Mouse (Mus musculus): ENCODE measurements around the gene Tmprss11e. TPM values are rescaled to one million over a fixed set of nuclear protein-coding genes. Genes with fewer than 3 reads are reported as not detected.

Gene Tmprss11e
- total RNA-seq (2021): not detected
- long read RNA-seq, experiment 1: 0 reads
- long read RNA-seq, experiment 2: 0 reads

DNA sequence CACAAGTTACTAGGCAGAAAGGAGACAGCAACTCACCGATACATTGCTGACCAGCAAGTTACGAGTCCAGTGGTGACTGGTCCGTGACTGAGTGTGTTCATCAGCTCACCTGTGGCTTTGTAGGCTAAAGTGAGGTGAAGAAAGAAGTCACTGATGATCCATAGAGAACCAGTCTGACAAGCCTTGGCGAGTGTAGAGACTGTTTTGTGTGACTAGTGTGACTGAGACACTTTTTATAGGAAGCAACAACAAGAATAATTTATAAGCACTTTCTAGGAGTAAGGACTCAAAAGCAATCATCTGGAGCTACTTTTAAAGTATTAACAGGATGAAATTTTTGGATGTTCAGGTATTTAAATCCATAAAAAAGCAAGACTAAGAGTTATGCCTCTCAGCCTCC is at the start of gene Tmprss11e:
Tmprss11e (minus strand) TSS at position 101 of the 400 bp plus-strand sequence.
- DNase-seq (ENCODE audit: low spot score in 2 of 2): no peak

DNA sequence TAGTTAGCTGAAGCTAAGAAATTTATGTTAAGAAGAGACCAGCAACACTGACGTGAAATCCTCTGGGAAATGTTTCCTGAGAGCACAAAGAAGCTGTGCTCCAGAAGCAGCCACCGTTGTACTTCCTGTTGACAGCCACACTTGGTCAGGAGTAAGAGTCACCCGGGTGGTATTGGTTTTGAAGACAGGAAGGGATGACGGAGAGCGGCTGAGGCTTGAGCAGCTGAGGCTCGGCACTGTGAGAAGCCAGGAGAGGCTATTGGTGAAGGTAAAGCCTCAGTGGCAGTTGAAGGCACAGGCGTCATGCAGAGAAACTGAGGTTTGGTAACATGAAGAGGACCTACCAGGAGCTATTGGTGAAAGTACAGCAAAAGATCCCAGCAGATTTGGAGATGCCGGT is 47.2 kb upstream of the Tmprss11e start:
- DNase-seq (ENCODE audit: low spot score in 2 of 2): no peak

DNA sequence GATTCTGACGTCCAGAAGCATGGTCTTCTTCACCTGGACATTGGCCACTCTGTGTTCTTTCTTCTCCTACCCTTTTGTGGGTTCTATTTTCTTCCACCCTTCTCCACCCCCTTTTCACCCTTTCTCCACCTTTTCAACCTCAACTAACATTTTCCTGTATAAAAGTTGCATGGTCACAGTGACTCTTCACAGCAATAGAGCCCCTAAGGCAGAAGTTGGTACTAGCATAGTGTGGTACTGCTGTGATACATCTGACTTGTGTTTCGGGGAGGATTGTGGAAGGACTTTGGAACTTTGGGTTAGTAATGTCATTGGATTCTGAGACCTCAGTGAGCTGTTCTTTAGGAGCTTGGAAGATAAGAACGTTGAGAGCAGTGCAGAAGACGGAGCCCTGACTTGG is 46.6 kb upstream of the Tmprss11e start:
- DNase-seq (ENCODE audit: low spot score in 2 of 2): no peak

GRCm38 (mm10) chr5:86789954-86790353 is 44.3 kb upstream of the Tmprss11e start:
- no peak for DNase-seq (ENCODE audit: low spot score in 2 of 2)

- no peak for DNase-seq (ENCODE audit: low spot score in 2 of 2)
Observed at GRCm38 (mm10) chr5:86786798-86787197, 41.2 kb upstream of the Tmprss11e start.

DNA sequence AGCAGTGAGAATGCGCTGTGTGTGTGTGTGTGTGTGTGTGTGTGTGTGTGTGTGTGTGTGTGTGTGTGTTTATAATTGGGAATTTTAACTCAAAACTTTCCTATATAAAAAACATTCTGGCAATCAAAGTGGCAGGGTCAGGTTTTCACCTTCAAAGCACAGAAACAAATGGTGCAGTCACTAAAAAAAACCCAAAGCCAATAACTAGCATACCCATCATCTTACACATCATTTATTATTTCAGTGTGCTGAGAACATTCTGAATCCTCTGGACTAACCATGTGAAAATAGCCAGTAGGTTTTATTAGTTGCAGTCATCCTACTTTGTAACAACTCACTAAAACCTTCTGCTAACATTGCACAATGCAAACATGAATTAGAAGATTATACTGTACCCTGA is 38.6 kb upstream of the Tmprss11e start:
- no peak for DNase-seq (ENCODE audit: low spot score in 2 of 2)

DNA sequence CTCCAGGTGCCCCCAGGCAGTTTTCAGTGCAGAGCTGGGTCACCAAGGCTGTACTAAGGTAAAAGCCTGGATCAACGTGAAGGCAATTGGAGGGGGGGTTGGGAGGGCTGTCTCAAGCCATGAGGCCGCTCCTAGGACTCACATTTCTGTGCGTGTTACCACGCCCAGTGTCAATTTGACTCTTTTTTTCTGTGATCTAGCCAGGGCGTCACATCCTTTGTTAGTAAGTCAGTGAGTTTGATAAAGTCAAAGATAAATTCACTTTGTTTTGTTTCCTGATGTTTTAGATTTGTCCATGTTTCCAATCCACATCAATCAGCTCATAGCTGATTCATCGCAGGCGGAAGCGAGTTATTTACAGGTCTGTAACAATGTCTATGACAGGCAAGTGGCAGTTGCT is 37.4 kb upstream of the Tmprss11e start:
- no peak for DNase-seq (ENCODE audit: low spot score in 2 of 2)

GRCm38 (mm10) chr5:86778471-86778870 is 32.9 kb upstream of the Tmprss11e start:
- DNase-seq (ENCODE audit: low spot score in 2 of 2): no peak

DNA sequence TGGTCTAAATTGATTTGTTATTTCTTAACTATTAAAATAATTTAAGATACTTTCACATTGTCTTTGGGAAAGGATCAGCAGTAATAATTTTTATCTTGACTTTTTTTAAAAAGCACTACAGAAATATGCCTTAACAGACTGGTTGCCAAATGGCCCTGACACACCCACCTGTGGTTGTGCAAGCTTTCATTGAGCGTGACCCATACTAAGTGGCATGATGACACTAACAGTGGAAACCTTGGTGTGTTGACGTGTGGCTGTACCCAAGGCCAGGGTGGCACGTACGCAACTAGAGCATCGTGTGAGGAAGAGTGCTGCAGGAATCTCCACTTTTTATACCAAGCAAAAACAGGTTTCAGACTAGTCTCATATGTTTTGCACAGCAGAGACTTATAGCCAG is 31.3 kb upstream of the Tmprss11e start:
- DNase-seq (ENCODE audit: low spot score in 2 of 2): no peak

GRCm38 (mm10) chr5:86771010-86771409 is 25.4 kb upstream of the Tmprss11e start:
- DNase-seq (ENCODE audit: low spot score in 2 of 2): no peak

- DNase-seq (ENCODE audit: low spot score in 2 of 2): peak in 1 of 2 experiments; percentile 20
Observed at GRCm38 (mm10) chr5:86769015-86769658, 23.5 kb upstream of the Tmprss11e start.

- DNase-seq (ENCODE audit: low spot score in 2 of 2): no peak
Observed at GRCm38 (mm10) chr5:86742796-86743195, 2.8 kb downstream of the Tmprss11e start.

GRCm38 (mm10) chr5:86741146-86741545 is 4.5 kb downstream of the Tmprss11e start:
- no peak for DNase-seq (ENCODE audit: low spot score in 2 of 2)

DNA sequence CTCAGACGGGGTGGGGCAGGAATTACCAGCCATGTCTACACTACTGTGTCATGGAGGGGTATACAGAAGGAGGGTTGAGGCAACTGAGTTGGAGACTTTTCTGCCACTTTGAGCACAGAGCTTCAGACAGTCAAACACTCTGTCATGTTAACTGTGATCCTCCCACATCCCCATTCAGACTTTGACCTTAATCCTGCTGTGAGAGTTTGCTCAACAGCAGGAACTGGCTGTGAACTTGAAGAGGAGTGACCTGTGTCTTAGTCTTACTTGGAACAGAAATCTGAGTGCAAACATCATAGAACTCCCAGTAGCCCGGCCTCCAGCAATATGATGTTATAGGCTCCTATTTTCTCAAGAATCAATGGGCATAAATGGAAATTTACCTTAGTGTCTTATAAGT is 9.8 kb downstream of the Tmprss11e start:
- DNase-seq (ENCODE audit: low spot score in 2 of 2): no peak

- DNase-seq (ENCODE audit: low spot score in 2 of 2): no peak
Observed at GRCm38 (mm10) chr5:86730587-86730986, 15.0 kb downstream of the Tmprss11e start.

GRCm38 (mm10) chr5:86728574-86728973 is 17.0 kb downstream of the Tmprss11e start:
- no peak for DNase-seq (ENCODE audit: low spot score in 2 of 2)

- DNase-seq (ENCODE audit: low spot score in 2 of 2): no peak
Observed at GRCm38 (mm10) chr5:86727033-86727432, 18.6 kb downstream of the Tmprss11e start.

DNA sequence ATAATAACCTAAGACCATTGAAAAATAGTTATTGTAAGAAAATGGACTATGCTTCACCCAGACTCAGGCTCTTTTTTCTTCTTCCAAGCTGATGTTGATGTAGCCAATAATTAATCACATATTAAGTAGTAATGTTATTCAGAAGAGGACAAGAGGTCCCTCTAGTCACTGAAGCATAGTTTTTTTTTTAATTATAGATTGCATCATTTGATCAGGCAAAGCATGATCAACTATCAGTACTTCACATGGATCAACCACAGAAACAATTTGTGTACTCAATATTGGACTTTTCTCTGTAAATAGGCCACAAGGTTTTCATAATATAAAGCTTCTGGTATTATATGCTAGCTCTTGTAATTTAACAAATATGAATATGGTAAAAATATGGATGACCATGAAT is 20.6 kb downstream of the Tmprss11e start:
- DNase-seq (ENCODE audit: low spot score in 2 of 2): no peak

DNA sequence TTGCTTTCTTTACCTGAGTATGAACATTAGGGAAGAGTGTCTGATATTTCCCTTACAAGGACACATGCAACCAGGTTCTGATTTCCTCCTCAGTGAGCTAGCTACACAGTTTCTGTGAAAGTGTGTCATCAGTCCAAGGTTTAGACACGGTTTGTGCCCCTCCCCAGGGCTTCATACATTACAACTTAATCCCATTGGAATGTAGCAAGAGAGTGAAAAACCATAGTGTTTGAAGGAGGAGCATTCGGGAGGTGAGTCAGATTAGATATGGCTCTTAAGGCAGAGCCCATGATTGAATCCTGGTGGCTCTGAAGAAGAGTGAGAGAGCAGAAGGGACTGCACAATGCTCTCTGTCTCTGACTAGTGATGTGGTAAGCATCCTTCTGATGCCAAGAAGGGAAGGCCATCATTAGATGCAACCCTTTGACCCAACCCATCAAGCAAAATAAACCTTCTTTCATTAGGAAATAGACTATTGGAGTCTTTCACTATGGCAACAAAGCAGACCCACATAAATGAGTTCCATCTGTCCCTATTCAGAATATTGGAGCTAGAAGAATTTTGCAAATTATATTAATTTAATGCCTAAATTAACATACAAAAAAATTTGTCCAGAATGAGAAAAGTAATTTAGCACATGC is 22.7 kb downstream of the Tmprss11e start:
- DNase-seq (ENCODE audit: low spot score in 2 of 2): no peak

DNA sequence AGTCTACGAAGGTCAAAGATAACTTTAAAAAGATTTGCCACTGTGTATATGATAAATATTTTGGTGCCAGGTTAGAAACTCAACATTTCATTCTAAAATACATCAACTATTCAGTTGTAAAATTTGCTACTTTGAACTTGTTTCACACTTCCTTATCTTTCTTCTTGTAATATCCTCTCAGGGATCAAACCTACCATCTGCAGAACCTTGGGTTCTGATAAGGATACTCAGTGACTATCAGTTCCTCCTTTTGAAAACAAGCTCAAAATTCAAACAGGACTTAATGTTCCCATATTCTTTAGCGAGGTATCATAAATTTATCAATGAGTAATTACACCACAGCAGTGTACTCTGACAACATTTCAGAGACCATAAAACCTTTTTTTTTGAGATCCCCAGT is 30.6 kb downstream of the Tmprss11e start:
- no peak for DNase-seq (ENCODE audit: low spot score in 2 of 2)

GRCm38 (mm10) chr5:86704923-86705322 is 40.7 kb downstream of the Tmprss11e start:
- DNase-seq (ENCODE audit: low spot score in 2 of 2): no peak

- DNase-seq (ENCODE audit: low spot score in 2 of 2): peak; percentile 21 to 53
Observed at GRCm38 (mm10) chr5:86684667-86685066, 60.9 kb downstream of the Tmprss11e start.

DNA sequence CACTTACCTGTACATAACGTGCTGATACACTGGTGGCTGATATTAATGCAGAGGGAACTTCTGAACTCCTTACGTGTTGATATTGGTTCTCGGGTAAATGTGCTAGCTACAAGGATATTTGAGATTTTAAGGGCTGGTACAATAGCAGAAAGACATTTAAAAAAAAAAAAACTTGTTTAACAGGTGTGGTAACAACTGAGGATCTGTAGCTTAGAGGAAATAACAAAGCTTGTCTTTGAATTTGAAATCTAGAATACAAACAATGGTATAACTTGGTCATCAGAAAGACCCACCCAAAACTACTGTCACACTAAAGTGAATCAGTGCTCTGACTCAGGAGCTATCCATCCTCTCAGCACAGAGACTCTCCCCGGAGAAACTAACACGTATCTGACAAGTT is 69.4 kb downstream of the Tmprss11e start, which contains the start of gene Tmprss11b:
Tmprss11b (minus strand) TSS at position 101 of the 400 bp plus-strand sequence.
- no peak for DNase-seq (ENCODE audit: low spot score in 2 of 2)

Measured in gastrocnemius, postnatal 4 days (tissue).